ENCODE assay signal across 17 mouse cellular contexts in genomic region chr11:102441434-102441833, GRCm38 (mm10). TPM values are rescaled to one million over a fixed set of nuclear protein-coding genes. Genes with fewer than 3 reads are reported as not detected.
DNase-seq lines count a peak whose midpoint lies in the region; ATAC-seq and TF ChIP-seq lines count a peak whose summit lies in the region.
"Had no signal": no experiment of that assay in that cellular context is flagged by ENCODE, and none has a peak within 500 bp of the region (broad histone marks: within the 10 kb centered on the region; RNA-seq: fewer than 3 reads in every experiment).

No protein-coding gene starts in this region.

- TF ChIP-seq POLR2A in CH12.LX (IDR thresholded peaks at IDR 0.05; ENCODE audit: low read depth, low read length): no peak

- peak; percentile 35 for DNase-seq in forebrain, postnatal 0 days
- no peak for DNase-seq in left cerebral cortex, adult 2 months (ENCODE audit: extremely low spot score in 1 of 2, low spot score in 2 of 2)
- DNase-seq in left cerebral cortex, postnatal 25 days (ENCODE audit: low spot score in 2 of 2): no peak
- no peak for DNase-seq in CH12.LX (ENCODE audit: extremely low read depth)
- DNase-seq in brain, adult 2 months (ENCODE audit: low read depth, low spot score): peak; percentile 51
- no peak for DNase-seq in natural killer cell, adult 2 months (ENCODE audit: low spot score in 2 of 2)
- DNase-seq in cerebellum, postnatal 25 days: no peak
- DNase-seq: cerebellum, adult 11 months; heart, adult 11 months; lung, adult 2 months; right cerebral cortex, postnatal 25 days; thymus, postnatal 36 days had no signal

- no peaks in the 10 kb centered on the region for H3K9me3 ChIP-seq in forebrain, postnatal 0 days (ENCODE audit: low read length)
- H3K9me3 ChIP-seq in forebrain, embryonic 12.5 days: no peaks in the 10 kb centered on the region
- peaks cover 25% of the 10 kb centered on the region for H3K9me3 ChIP-seq in CH12.LX (replicated peaks; ENCODE audit: low read length)
- H3K9me3 ChIP-seq: embryonic facial prominence, embryonic 12.5 days; kidney, embryonic 15.5 days; midbrain, embryonic 15.5 days had no signal

- ATAC-seq in forebrain, postnatal 0 days: no peak
- ATAC-seq in forebrain, embryonic 12.5 days (ENCODE audit: low FRiP score): no peak
- ATAC-seq: forebrain, embryonic 16.5 days; midbrain, embryonic 15.5 days had no signal

- TF ChIP-seq RAD21 in CH12.LX (IDR thresholded peaks at IDR 0.05; ENCODE audit: low read depth, low read length): no peak

- TF ChIP-seq CTCF in forebrain, postnatal 0 days (IDR thresholded peaks at IDR 0.05; ENCODE audit: low read depth): peak; percentile 43
- peak; percentile 41 for TF ChIP-seq CTCF in left cerebral cortex, adult 2 months (IDR thresholded peaks at IDR 0.05)
- peak; percentile 16 to 40; a peak in 3 of 4 replicates for TF ChIP-seq CTCF in CH12.LX (conservative IDR thresholded peaks at IDR 0.05 in 1 of 2, IDR thresholded peaks at IDR 0.05 in 1 of 2; ENCODE audit: low read depth in 2 of 2, low read length in 2 of 2)

- H3K27ac ChIP-seq in forebrain, postnatal 0 days (ENCODE audit: low read depth, low read length): no peak overlapping the region
- H3K27ac ChIP-seq in forebrain, embryonic 12.5 days: no peak overlapping the region
- H3K27ac ChIP-seq in left cerebral cortex, adult 2 months: no peak overlapping the region
- H3K27ac ChIP-seq in CH12.LX (ENCODE audit: insufficient read depth, low read depth): no peak overlapping the region
- H3K27ac ChIP-seq: embryonic facial prominence, embryonic 12.5 days; kidney, embryonic 15.5 days; midbrain, embryonic 15.5 days had no signal

- in situ Hi-C loops in CH12.LX (cut with MboI; ENCODE audit: low pct_ligation_motif_present, low pct_unique_long_range_greater_than_20kb, low sequenced_read_pairs): no loop called here

- WGBS in forebrain, postnatal 0 days: 82% methylated on average over 3 of the region's 3 CpGs
- WGBS in forebrain, embryonic 12.5 days: 87% methylated on average over 3 of the region's 3 CpGs

- H3K4me3 ChIP-seq in forebrain, postnatal 0 days (ENCODE audit: low read depth, low read length): no peak overlapping the region
- no peak overlapping the region for H3K4me3 ChIP-seq in forebrain, embryonic 12.5 days (replicated peaks)
- H3K4me3 ChIP-seq in left cerebral cortex, adult 2 months: no peak overlapping the region
- H3K4me3 ChIP-seq in CH12.LX (replicated peaks in 1 of 3; ENCODE audit: low read depth in 2 of 3, low read length in 2 of 3, poor library complexity in 1 of 3): no peak overlapping the region
- H3K4me3 ChIP-seq: embryonic facial prominence, embryonic 12.5 days; kidney, embryonic 15.5 days; midbrain, embryonic 15.5 days had no signal

- peaks cover 61% of the 10 kb centered on the region for H3K36me3 ChIP-seq in forebrain, postnatal 0 days (ENCODE audit: insufficient read depth)
- H3K36me3 ChIP-seq in forebrain, embryonic 12.5 days (replicated peaks): peaks cover 73% of the 10 kb centered on the region
- H3K36me3 ChIP-seq in CH12.LX (replicated peaks in 1 of 2; ENCODE audit: control insufficient read depth in 1 of 2, insufficient read depth in 1 of 2, low read length in 1 of 2): peaks cover 4 to 21% of the 10 kb centered on the region in 2 experiments

- dilution Hi-C loops in CH12.LX (cut with MboI; ENCODE audit: extremely low pct_ligation_motif_present, extremely low pct_unique_long_range_greater_than_20kb, low sequenced_read_pairs): no loop called here

- peaks cover 26% of the 10 kb centered on the region for H3K4me1 ChIP-seq in forebrain, postnatal 0 days (ENCODE audit: insufficient read depth)
- peaks cover 55% of the 10 kb centered on the region for H3K4me1 ChIP-seq in forebrain, embryonic 12.5 days
- H3K4me1 ChIP-seq in CH12.LX (ENCODE audit: control insufficient read depth in 1 of 2, insufficient read depth in 2 of 2): no peaks in the 10 kb centered on the region

- no peak overlapping the region for H3K4me2 ChIP-seq in forebrain, postnatal 0 days (ENCODE audit: low read depth)
- H3K4me2 ChIP-seq in forebrain, embryonic 12.5 days: no peak overlapping the region
- no peak overlapping the region for H3K4me2 ChIP-seq in CH12.LX (ENCODE audit: insufficient read depth, low read depth, poor library complexity, severe bottlenecking)
- H3K4me2 ChIP-seq: embryonic facial prominence, embryonic 12.5 days; kidney, embryonic 15.5 days; midbrain, embryonic 15.5 days had no signal

- H3K79me2 ChIP-seq in CH12.LX (replicated peaks; ENCODE audit: control insufficient read depth, extremely low read depth, insufficient read depth, poor library complexity, severe bottlenecking): no peaks in the 10 kb centered on the region

- no peak overlapping the region for H3K9ac ChIP-seq in forebrain, postnatal 0 days
- no peak overlapping the region for H3K9ac ChIP-seq in forebrain, embryonic 12.5 days
- no peak overlapping the region for H3K9ac ChIP-seq in CH12.LX (ENCODE audit: insufficient read depth, low read depth)
- H3K9ac ChIP-seq: embryonic facial prominence, embryonic 12.5 days; kidney, embryonic 15.5 days; midbrain, embryonic 15.5 days had no signal

- H3K27me3 ChIP-seq in forebrain, postnatal 0 days (ENCODE audit: insufficient read depth, low read length): no peaks in the 10 kb centered on the region
- H3K27me3 ChIP-seq in forebrain, embryonic 12.5 days: peaks cover 22% of the 10 kb centered on the region
- H3K27me3 ChIP-seq in CH12.LX (replicated peaks): peaks cover 40% of the 10 kb centered on the region
- H3K27me3 ChIP-seq: midbrain, embryonic 15.5 days had no signal

- intact Hi-C loops in left cerebral cortex, adult 2 months (cut with DNase I): no loop called here
- intact Hi-C loops in left cerebral cortex, postnatal 25 days (cut with DNase I): no loop called here

- no peak for TF ChIP-seq EP300 in CH12.LX (IDR thresholded peaks at IDR 0.05; ENCODE audit: low read length)

TF ChIP-seq in CH12.LX, 34 proteins besides CTCF, POLR2A, EP300 and RAD21:
- TF ChIP-seq MAX (IDR thresholded peaks at IDR 0.05; ENCODE audit: low read length): no peak
- TF ChIP-seq NRF1 (IDR thresholded peaks at IDR 0.05; ENCODE audit: low read depth, low read length): no peak
- TF ChIP-seq POLR2AphosphoS2 (IDR thresholded peaks at IDR 0.05; ENCODE audit: low read depth, low read length): no peak
- no peak for TF ChIP-seq UBTF (IDR thresholded peaks at IDR 0.05; ENCODE audit: low read depth, low read length)
- no peak for TF ChIP-seq JUN (IDR thresholded peaks at IDR 0.05; ENCODE audit: insufficient read depth, low read depth, low read length)
- TF ChIP-seq PAX5 (IDR thresholded peaks at IDR 0.05; ENCODE audit: low read length): no peak
TF ChIP-seq in CH12.LX: peak in this region for 0.

RNA-seq across cellular contexts. Expression of gene Fam171a2, which starts 6.0 kb away (rescaled TPM):
- 351 and 361 TPM in 2 replicates for total RNA-seq in forebrain, postnatal 0 days (2014; rRNA removed)
- 26.2 and 26.9 TPM in 2 replicates for polyA plus RNA-seq in forebrain, postnatal 0 days (2015; fragmentation: Nextera tagmentation; extraction: Ambion mirVana)
- 13.3 and 15.2 TPM in 2 replicates for polyA plus RNA-seq in forebrain, embryonic 12.5 days (2016; fragmentation: Nextera tagmentation; extraction: Ambion mirVana)
- 100 to 1,000 TPM; 117 to 123 TPM for total RNA-seq in left cerebral cortex, adult 2 months (2021)
- total RNA-seq in left cerebral cortex, postnatal 25 days (2021): 100 to 1,000 TPM; 108 to 120 TPM
- total RNA-seq in CH12.LX (2012; rRNA removed): not detected in 2 replicates
- not detected in 2 replicates for total RNA-seq in CH12.LX (2014; rRNA removed)
- polyA plus RNA-seq in CH12.LX (2012; ENCODE audit: insufficient read length, low read depth): not detected in 2 replicates

RNA-seq across cellular contexts. Expression of gene Grn, which starts 11.3 kb away (rescaled TPM):
- total RNA-seq in forebrain, postnatal 0 days (2014; rRNA removed): 49.5 and 66.2 TPM in 2 replicates
- polyA plus RNA-seq in forebrain, postnatal 0 days (2015; fragmentation: Nextera tagmentation; extraction: Ambion mirVana): 72.3 and 86.6 TPM in 2 replicates
- 55.5 and 57.6 TPM in 2 replicates for polyA plus RNA-seq in forebrain, embryonic 12.5 days (2016; fragmentation: Nextera tagmentation; extraction: Ambion mirVana)
- total RNA-seq in left cerebral cortex, adult 2 months (2021): 10 to 100 TPM; 58.1 to 66.2 TPM
- 10 to 100 TPM; 58.3 to 71.3 TPM for total RNA-seq in left cerebral cortex, postnatal 25 days (2021)
- total RNA-seq in CH12.LX (2012; rRNA removed) (106 and 165 TPM in 2 replicates), CH12.LX (2014; rRNA removed) (63.7 and 80.6 TPM in 2 replicates)
- polyA plus RNA-seq in CH12.LX (2012; ENCODE audit: insufficient read length, low read depth): 420 and 453 TPM in 2 replicates

RNA-seq across cellular contexts. Expression of gene Itga2b, which starts 28.5 kb away (rescaled TPM):
- total RNA-seq in forebrain, postnatal 0 days (2014; rRNA removed): 2.2 and 3.7 TPM in 2 replicates
- polyA plus RNA-seq in forebrain, postnatal 0 days (2015; fragmentation: Nextera tagmentation; extraction: Ambion mirVana): 8.7 and 12.4 TPM in 2 replicates
- 3.5 and 4.5 TPM in 2 replicates for polyA plus RNA-seq in forebrain, embryonic 12.5 days (2016; fragmentation: Nextera tagmentation; extraction: Ambion mirVana)
- 1 to 10 TPM; 2.5 to 4.1 TPM for total RNA-seq in left cerebral cortex, adult 2 months (2021)
- 1 to 10 TPM; 2.2 to 3.5 TPM for total RNA-seq in left cerebral cortex, postnatal 25 days (2021)
- total RNA-seq in CH12.LX (2012; rRNA removed) (2.2 and 3.0 TPM in 2 replicates), CH12.LX (2014; rRNA removed) (0.81 and 0.95 TPM in 2 replicates)
- polyA plus RNA-seq in CH12.LX (2012; ENCODE audit: insufficient read length, low read depth): 2.3 and 3.6 TPM in 2 replicates

RNA-seq across cellular contexts. Expression of gene Slc25a39, which starts 33.7 kb away (rescaled TPM):
- 96.3 and 114 TPM in 2 replicates for total RNA-seq in forebrain, postnatal 0 days (2014; rRNA removed)
- polyA plus RNA-seq in forebrain, postnatal 0 days (2015; fragmentation: Nextera tagmentation; extraction: Ambion mirVana): 120 and 129 TPM in 2 replicates
- 173 TPM in 2 replicates for polyA plus RNA-seq in forebrain, embryonic 12.5 days (2016; fragmentation: Nextera tagmentation; extraction: Ambion mirVana)
- 10 to 100 TPM; 65.7 to 68.6 TPM for total RNA-seq in left cerebral cortex, adult 2 months (2021)
- total RNA-seq in left cerebral cortex, postnatal 25 days (2021): 10 to 100 TPM; 58.8 to 64.8 TPM
- total RNA-seq in CH12.LX (2012; rRNA removed): 169 and 199 TPM in 2 replicates
- total RNA-seq in CH12.LX (2014; rRNA removed): 108 and 112 TPM in 2 replicates
- 198 and 226 TPM in 2 replicates for polyA plus RNA-seq in CH12.LX (2012; ENCODE audit: insufficient read length, low read depth)

RNA-seq across cellular contexts. Expression of gene Rundc3a, which starts 48.2 kb away (rescaled TPM):
- 306 and 418 TPM in 2 replicates for total RNA-seq in forebrain, postnatal 0 days (2014; rRNA removed)
- polyA plus RNA-seq in forebrain, postnatal 0 days (2015; fragmentation: Nextera tagmentation; extraction: Ambion mirVana): 118 and 121 TPM in 2 replicates
- polyA plus RNA-seq in forebrain, embryonic 12.5 days (2016; fragmentation: Nextera tagmentation; extraction: Ambion mirVana): 103 and 113 TPM in 2 replicates
- 100 to 1,000 TPM; 505 to 522 TPM for total RNA-seq in left cerebral cortex, adult 2 months (2021)
- 100 to 1,000 TPM; 441 to 469 TPM for total RNA-seq in left cerebral cortex, postnatal 25 days (2021)
- 9.0 and 16.3 TPM in 2 replicates for total RNA-seq in CH12.LX (2012; rRNA removed)
- 1.3 and 1.4 TPM in 2 replicates for total RNA-seq in CH12.LX (2014; rRNA removed)
- 3.3 and 4.8 TPM in 2 replicates for polyA plus RNA-seq in CH12.LX (2012; ENCODE audit: insufficient read length, low read depth)

Comparison
In these comparisons a context has a peak if more than half of its experiments do, and no peak if none do; other contexts are left out.
1. DNase-seq: peak in forebrain, postnatal 0 days (single experiment) and brain, adult 2 months (single experiment); none in left cerebral cortex, adult 2 months (0 of 2), left cerebral cortex, postnatal 25 days (0 of 2), CH12.LX (single experiment), natural killer cell, adult 2 months (0 of 2) and cerebellum, postnatal 25 days (0 of 2).
2. RNA of gene Fam171a2, which starts 6.0 kb away (total RNA-seq): 351 to 361 TPM in forebrain, postnatal 0 days, 117 to 123 TPM in left cerebral cortex, adult 2 months and 108 to 120 TPM in left cerebral cortex, postnatal 25 days; not detected in CH12.LX; every median in the first group is over 100 times any median in the second.
3. Peak in every context shown above with its lines, with median percentiles within 50 percentile points of each other: CTCF ChIP-seq.